Mouse (Mus musculus) heart, embryonic 13.5 days (tissue): ENCODE data around the gene Gm4131. TPM values are rescaled to one million over a fixed set of nuclear protein-coding genes. Genes with fewer than 3 reads are reported as not detected.

Experiments
- ATAC-seq: fragments of 200-750 bp; cut with Nextera tagmentation; 2 replicates; pipeline ENCODE4 v1.8.0; 2017; ENCODE audit warnings: moderate TSS enrichment; ENCODE audit not compliant: insufficient number of reproducible peaks, low FRiP score, low TSS enrichment; ENCODE audit errors: extremely low read depth
- H3K27ac ChIP-seq: fragments of 300-500 bp; sonication (generic); replicated peaks from 2 replicates; pipeline ENCODE4 v1.5.1; 2015; ENCODE audit warnings: moderate library complexity, mild to moderate bottlenecking, inconsistent platforms
- H3K27me3 ChIP-seq: fragments of 300-500 bp; sonication (generic); replicated peaks from 2 replicates; pipeline ENCODE4 v1.6.1; 2015; ENCODE audit warnings: mild to moderate bottlenecking, inconsistent platforms
- H3K36me3 ChIP-seq: fragments of 300-500 bp; sonication (generic); 2 replicates; pipeline ENCODE4 v1.6.1; 2015; ENCODE audit warnings: mild to moderate bottlenecking, inconsistent platforms
- H3K4me1 ChIP-seq: fragments of 300-500 bp; sonication (generic); 2 replicates; pipeline ENCODE4 v1.6.1; 2015; ENCODE audit warnings: inconsistent platforms
- H3K4me2 ChIP-seq: fragments of 300-500 bp; sonication (generic); 2 replicates; pipeline ENCODE4 v1.6.1; 2015; ENCODE audit warnings: inconsistent platforms, mild to moderate bottlenecking, moderate library complexity
- H3K4me3 ChIP-seq: fragments of 300-500 bp; sonication (generic); 2 replicates; pipeline ENCODE4 v1.5.1; 2015; ENCODE audit warnings: moderate library complexity, mild to moderate bottlenecking, inconsistent platforms
- H3K9ac ChIP-seq: fragments of 300-500 bp; sonication (generic); 2 replicates; pipeline ENCODE4 v1.6.1; 2015; ENCODE audit warnings: inconsistent platforms, mild to moderate bottlenecking, moderate library complexity
- H3K9me3 ChIP-seq: fragments of 300-500 bp; sonication (generic); 2 replicates; pipeline ENCODE4 v1.6.1; 2016; ENCODE audit warnings: inconsistent platforms
- whole genome bisulfite sequencing: fragments of 180-500 bp; shearing (Covaris S2); methylation state at CpG from one replicate; pipeline ENCODE4 v1.1.7; 2015; ENCODE audit warnings: mixed read lengths; 5-methylcytosine and 5-hydroxymethylcytosine counted together
- polyA plus RNA-seq: library from polyadenylated mRNA; unstranded; fragments of >200 nt; fragmentation: Nextera tagmentation; extraction: Ambion mirVana; gene quantifications from 2 replicates; pipeline ENCODE4 v1.2.1, GENCODE M21; 2015

The Gm4131 gene
- polyA plus RNA-seq, 1 experiment from 2014 or later = not detected

DNA sequence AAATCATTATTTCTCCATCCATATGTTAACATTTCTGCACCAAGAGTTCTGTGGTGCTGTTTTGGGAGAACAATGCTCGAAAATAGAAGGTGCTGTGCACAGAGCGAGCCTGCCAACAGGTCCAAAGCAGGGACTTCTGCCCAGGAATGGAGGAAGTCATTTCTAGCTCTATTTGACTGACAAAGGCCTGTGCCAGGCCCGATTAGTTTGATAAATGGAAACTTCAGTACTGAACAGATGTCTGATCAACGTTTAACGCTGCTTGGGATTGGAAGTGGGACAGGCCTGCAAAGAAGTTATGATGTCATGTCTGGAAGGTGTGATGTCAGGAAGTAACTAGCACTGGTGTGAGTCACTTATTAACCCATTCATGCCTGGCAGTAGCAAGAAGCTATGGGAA is 73.3 kb downstream of the Gm4131 start:
- Histone ChIP-seq H3K9ac (no peak overlapping the region), H3K4me1 (peaks cover 8% of the 10 kb centered on the region; the same call in 1 of the 2 replicates), H3K36me3 (no peaks in the 10 kb centered on the region), H3K27ac (no peak overlapping the region), H3K27me3 (no peaks in the 10 kb centered on the region), H3K4me3 (no peak overlapping the region), H3K9me3 (no peaks in the 10 kb centered on the region), H3K4me2 (no peak overlapping the region)
- ATAC-seq = no peak
- WGBS = 58% methylated on average over 5 of the region's 5 CpGs

DNA sequence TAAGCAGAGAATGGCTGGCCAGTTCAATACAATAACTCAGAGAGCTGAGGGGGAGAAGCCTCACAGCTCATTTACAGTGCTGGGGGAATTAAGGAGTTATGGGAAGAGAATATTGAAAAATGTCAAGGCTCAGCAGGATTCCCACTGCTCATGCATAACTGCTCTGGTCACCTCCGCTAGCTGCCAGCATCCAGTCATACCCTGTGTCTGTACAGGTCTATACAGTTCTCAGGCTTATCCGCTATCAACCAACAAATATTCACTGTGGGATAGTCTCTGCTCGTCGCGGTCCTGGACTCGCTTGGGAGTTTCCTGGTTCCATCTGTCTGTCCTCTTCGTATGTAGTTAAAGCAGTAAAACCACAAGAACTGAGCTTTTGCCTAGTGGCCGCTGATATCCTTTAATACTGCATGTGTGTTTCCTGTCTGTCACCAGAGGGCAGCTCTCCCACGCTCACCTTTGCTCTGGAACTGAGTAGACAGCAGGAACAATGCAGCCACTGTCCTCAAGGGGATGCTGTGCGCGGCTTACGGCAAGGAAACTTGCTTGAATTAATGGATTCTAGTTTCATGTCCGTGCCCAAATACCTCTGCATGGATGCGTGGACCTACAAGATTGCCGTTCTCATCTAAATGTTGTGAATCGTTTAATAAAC is 74.4 kb downstream of the Gm4131 start:
- H3K4me1 ChIP-seq = peaks cover 8% of the 10 kb centered on the region; the same call in 1 of the 2 replicates
- ATAC-seq = no peak
- no peak overlapping the region for H3K27ac ChIP-seq
- no peak overlapping the region for H3K4me3 ChIP-seq
- H3K36me3 ChIP-seq = no peaks in the 10 kb centered on the region
- H3K9me3 ChIP-seq = no peaks in the 10 kb centered on the region
- H3K27me3 ChIP-seq = no peaks in the 10 kb centered on the region
- no peak overlapping the region for H3K9ac ChIP-seq
- 31% methylated on average over 16 of the region's 16 CpGs for WGBS
- H3K4me2 ChIP-seq = no peak overlapping the region

DNA sequence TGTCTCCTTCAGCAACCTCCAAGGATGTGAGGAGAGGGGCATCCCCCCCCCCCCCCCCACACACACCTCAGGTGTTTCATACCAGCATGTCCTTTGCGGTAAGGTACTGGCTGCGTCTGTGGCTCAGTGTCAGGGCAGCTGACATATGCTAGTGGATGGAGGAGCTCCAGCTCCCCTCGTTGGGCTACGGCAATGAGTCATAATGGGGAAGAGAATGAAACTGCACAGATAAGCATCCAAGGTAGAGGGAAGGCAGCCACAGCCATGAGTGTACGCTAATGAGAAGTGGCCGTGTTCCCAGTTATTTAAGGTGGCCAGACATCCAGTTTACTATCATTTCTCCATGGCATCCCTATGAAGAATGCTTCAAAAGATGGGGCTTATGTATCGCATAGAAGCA is 78.5 kb downstream of the Gm4131 start:
- H3K27ac ChIP-seq = no peak overlapping the region
- H3K4me3 ChIP-seq = no peak overlapping the region
- WGBS = 75% methylated on average over 7 of the region's 7 CpGs

DNA sequence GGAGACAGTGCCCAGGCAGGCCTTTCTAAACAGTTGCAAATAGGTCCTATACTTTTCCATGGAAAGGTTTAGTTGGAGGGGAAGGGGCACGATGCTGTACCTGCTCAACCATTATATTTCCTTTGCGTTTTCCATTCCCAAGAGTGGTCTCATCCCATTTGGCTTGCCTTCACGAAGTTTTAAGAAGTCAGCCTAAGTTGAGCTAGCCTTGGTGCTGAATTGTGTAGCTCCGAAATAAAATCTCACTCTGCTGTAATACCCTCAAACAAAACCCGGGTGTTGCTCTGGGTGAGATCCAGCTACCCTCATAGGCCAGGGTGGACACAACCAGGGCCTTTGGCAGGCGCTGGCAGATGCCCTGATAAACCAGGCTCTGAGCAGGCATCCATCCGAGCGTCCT is 85.3 kb downstream of the Gm4131 start:
- Histone ChIP-seq H3K9ac (no peak overlapping the region), H3K27ac (no peak overlapping the region), H3K9me3 (no peaks in the 10 kb centered on the region), H3K36me3 (no peaks in the 10 kb centered on the region), H3K4me2 (no peak overlapping the region), H3K4me3 (no peak overlapping the region), H3K27me3 (peaks cover 27% of the 10 kb centered on the region; the same call in 1 of the 2 replicates), H3K4me1 (no peaks in the 10 kb centered on the region)
- 35% methylated on average over 8 of the region's 8 CpGs for WGBS
- no peak for ATAC-seq

More for the DNA sequence above, 78.5 kb downstream of the Gm4131 start:
- H3K4me1 ChIP-seq = peaks cover 2% of the 10 kb centered on the region; the same call in 1 of the 2 replicates
- no peak overlapping the region for H3K4me2 ChIP-seq
- no peaks in the 10 kb centered on the region for H3K36me3 ChIP-seq
- H3K9me3 ChIP-seq = no peaks in the 10 kb centered on the region
- no peak overlapping the region for H3K9ac ChIP-seq
- H3K27me3 ChIP-seq = peaks cover 6% of the 10 kb centered on the region; the same call in 1 of the 2 replicates
- no peak for ATAC-seq

DNA sequence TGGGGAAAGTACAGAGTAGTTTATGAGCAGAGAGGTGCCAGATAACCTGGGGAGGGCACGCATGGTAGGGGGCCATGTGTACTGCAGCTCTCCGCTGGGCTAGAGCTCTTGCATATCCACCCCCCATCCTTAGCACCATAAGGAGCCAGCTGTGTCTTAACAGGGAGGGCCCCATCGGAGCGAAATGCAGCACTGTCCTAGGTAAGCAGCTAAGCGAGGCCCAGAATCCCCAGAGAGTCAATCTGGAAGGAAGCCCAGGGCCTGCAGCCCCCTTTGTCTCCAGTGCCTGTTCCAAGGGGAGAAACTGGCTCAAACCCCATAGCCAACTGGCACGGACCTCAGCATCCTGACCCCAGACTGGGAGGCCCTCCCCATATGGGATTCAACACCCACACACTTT is 87.3 kb downstream of the Gm4131 start:
- ATAC-seq = no peak
- H3K27ac ChIP-seq = no peak overlapping the region
- H3K36me3 ChIP-seq = no peaks in the 10 kb centered on the region
- peaks cover 27% of the 10 kb centered on the region; the same call in 1 of the 2 replicates for H3K27me3 ChIP-seq
- H3K4me3 ChIP-seq = no peak overlapping the region
- no peaks in the 10 kb centered on the region for H3K4me1 ChIP-seq
- H3K9me3 ChIP-seq = no peaks in the 10 kb centered on the region
- no peak overlapping the region for H3K9ac ChIP-seq
- 32% methylated on average over 6 of the region's 6 CpGs for WGBS
- H3K4me2 ChIP-seq = no peak overlapping the region

DNA sequence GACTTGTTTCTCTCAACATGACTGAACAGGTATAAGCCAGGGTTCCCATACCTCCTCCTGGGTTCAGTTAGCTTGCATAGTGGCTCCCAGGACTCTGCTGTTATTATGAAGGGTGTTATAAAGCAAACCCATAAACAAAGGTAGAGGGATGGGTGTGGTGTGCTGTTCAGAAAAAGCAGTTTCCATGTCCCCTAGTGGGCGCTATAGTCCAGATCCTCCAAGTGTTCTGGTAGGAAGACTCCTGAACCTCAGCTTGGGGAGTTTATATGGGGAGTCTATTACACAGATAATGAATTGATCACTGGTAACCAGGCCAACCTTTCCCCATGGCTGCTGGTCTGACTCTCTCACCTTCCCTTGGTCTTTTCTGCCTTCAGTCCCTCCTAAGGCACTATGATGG is 92.2 kb downstream of the Gm4131 start:
- Histone ChIP-seq H3K27ac (no peak overlapping the region), H3K27me3 (peaks cover 4% of the 10 kb centered on the region; the same call in 1 of the 2 replicates), H3K9ac (no peak overlapping the region), H3K9me3 (no peaks in the 10 kb centered on the region), H3K4me1 (no peaks in the 10 kb centered on the region), H3K4me2 (no peak overlapping the region), H3K36me3 (no peaks in the 10 kb centered on the region), H3K4me3 (no peak overlapping the region)
- no peak for ATAC-seq
- WGBS = 53% methylated on average over 1 of the region's 1 CpGs

DNA sequence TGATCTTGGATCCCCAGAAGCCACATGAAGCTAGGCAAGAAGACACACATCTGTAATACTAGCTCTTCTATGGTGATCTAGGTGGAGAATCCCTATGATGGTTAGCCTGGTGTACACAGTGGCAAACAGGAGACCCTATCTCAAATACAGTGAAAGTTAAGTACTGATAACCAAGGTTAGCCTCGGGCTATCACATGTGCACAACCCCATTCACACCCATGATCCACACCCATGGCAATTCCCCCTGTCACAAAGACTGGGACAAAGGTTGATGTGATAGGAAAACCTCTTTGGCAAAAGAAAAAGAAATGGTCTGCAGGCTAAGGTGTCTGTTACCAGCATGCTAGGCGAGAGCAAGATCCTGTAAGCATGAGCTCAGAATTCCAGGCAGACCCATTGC is 94.7 kb downstream of the Gm4131 start:
- 66% methylated on average over 2 of the region's 2 CpGs for WGBS
- Histone ChIP-seq H3K4me2 (no peak overlapping the region), H3K27ac (no peak overlapping the region), H3K4me3 (no peak overlapping the region), H3K9me3 (no peaks in the 10 kb centered on the region), H3K9ac (no peak overlapping the region), H3K27me3 (no peaks in the 10 kb centered on the region; the same call in 1 of the 2 replicates), H3K36me3 (no peaks in the 10 kb centered on the region), H3K4me1 (no peaks in the 10 kb centered on the region)
- no peak for ATAC-seq

DNA sequence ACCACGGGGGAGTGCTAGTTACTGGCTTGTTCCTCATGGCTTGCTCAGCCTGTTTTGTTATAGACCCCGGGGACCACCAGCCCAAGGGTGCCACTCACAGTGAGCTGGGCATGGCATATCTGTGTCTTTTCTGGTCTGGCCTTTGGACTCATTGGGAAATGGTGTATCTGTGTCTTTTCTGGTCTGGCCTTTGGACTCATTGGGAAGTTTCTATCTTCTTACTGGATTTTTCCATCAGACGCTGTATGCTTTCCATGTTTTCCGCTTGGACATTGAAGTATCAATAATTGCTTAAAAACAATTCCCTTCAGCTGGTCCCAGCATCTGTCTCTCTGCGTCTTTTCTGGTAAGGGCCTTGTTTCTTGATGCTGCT is 98.0 kb downstream of the Gm4131 start:
- H3K4me1 ChIP-seq = peaks cover 9% of the 10 kb centered on the region; the same call in 1 of the 2 replicates
- H3K27ac ChIP-seq = no peak overlapping the region
- H3K36me3 ChIP-seq = no peaks in the 10 kb centered on the region
- H3K9me3 ChIP-seq = no peaks in the 10 kb centered on the region
- peaks cover 13% of the 10 kb centered on the region for H3K27me3 ChIP-seq
- H3K4me3 ChIP-seq = no peak overlapping the region
- no peak overlapping the region for H3K4me2 ChIP-seq
- H3K9ac ChIP-seq = no peak overlapping the region
- 85% methylated on average over 5 of the region's 5 CpGs for WGBS
- no peak for ATAC-seq

DNA sequence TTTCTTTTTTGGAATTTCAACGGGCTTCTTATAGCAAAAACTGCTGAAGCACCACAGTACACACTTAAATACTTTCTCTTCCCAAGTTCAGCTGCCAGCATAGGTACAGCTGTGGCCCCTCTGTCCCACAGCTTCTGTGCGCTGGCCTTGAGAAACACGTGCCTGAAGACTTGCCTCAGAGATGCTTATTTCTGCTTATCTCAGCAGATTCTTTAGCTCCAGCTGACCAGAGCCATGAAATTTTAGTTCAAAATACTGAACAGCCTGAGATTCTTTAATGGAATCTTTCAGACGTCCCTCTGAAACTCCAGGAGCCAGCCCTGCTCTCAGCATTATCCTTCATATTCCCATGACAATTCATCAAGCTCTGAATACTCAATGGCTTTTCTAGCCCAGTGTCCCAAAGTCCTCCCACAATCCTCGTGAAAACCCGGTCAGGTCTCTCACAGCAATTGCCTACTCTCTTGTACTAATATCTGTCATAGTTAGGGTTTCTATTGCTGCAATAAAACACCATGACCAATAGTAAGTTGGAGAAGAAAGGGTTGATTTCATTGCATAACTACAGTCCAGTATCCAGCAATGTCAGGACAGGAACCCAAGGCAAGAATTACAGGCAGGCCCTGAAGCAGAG is 98.5 kb downstream of the Gm4131 start:
- Histone ChIP-seq H3K36me3 (no peaks in the 10 kb centered on the region), H3K9me3 (no peaks in the 10 kb centered on the region), H3K4me3 (no peak overlapping the region), H3K9ac (no peak overlapping the region), H3K4me1 (peaks cover 9% of the 10 kb centered on the region; the same call in 1 of the 2 replicates), H3K4me2 (no peak overlapping the region), H3K27me3 (peaks cover 18% of the 10 kb centered on the region), H3K27ac (no peak overlapping the region)
- ATAC-seq = no peak
- 68% methylated on average over 6 of the region's 6 CpGs for WGBS

DNA sequence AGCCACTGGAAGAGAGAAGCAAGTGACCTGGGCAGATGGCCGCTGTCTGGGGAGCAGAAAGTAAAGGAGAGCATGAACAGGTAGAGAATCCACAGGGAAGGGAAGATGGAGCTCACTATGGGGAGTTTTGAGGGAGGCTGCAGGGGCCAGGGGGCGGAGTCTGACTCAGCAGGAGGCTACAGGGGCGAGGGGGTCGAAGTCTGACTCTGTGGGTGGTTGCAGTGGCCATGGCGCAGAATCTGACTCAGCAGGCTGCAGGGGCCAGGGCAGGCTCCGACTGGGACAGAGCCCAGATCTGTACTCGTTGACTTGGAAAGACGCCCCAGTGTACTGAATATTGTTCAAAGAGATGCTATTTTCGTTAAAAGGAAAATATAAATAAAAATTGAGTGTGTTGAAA is 101.8 kb downstream of the Gm4131 start:
- no peak for ATAC-seq
- H3K9ac ChIP-seq = no peak overlapping the region

DNA sequence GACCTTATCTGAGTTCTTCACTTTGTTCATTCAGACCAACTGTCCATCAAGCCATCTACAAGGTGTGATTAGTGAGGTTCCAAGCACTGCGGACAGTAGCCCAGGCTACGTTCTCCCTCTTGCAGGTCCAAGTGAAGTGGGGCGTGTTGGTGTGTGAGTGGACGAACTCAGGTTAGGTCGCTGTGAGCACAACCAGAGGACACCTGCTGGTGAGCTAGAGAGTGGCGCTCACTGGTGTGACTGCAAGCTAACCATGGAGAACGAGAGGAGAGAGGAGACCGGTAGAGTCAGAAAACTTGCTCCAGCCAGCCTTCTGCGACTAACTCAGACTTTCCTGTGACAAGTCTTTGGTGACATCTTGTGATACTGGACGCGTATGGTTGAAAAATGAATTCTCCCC is 107.2 kb downstream of the Gm4131 start:
- Histone ChIP-seq H3K36me3 (no peaks in the 10 kb centered on the region), H3K27ac (no peak overlapping the region), H3K4me3 (no peak overlapping the region), H3K4me1 (peaks cover 15% of the 10 kb centered on the region), H3K9ac (no peak overlapping the region), H3K27me3 (peaks cover 17% of the 10 kb centered on the region; the same call in 1 of the 2 replicates), H3K4me2 (no peak overlapping the region), H3K9me3 (no peaks in the 10 kb centered on the region)
- no peak for ATAC-seq
- 57% methylated on average over 11 of the region's 11 CpGs for WGBS

More for the DNA sequence above, 101.8 kb downstream of the Gm4131 start:
- Histone ChIP-seq H3K27me3 (peaks cover 22% of the 10 kb centered on the region), H3K36me3 (no peaks in the 10 kb centered on the region), H3K9me3 (no peaks in the 10 kb centered on the region), H3K4me2 (peak overlapping the region; percentile 44), H3K4me1 (peaks cover 9% of the 10 kb centered on the region; the same call in 1 of the 2 replicates), H3K27ac (no peak overlapping the region), H3K4me3 (0 out of 2 replicates have a peak overlapping the region, but pooled peaks have one; percentile 14)
- 17% methylated on average over 9 of the region's 9 CpGs for WGBS
